Mouse (Mus musculus): Measurements from ENCODE around the gene Cyb5d1. TPM values are rescaled to one million over a fixed set of nuclear protein-coding genes. Genes with fewer than 3 reads are reported as not detected.
"Not testable (repeated sequence)": the region's sequence is repeated elsewhere in the genome, so short reads cannot be mapped to it uniquely, and the experiment has no call there.

Gene Cyb5d1
- 16.5 and 22.6 TPM in 2 replicates for total RNA-seq (2014; rRNA removed)
- polyA plus RNA-seq (2015; fragmentation: Nextera tagmentation; extraction: Ambion mirVana), result 18.2 and 18.8 TPM in 2 replicates

DNA sequence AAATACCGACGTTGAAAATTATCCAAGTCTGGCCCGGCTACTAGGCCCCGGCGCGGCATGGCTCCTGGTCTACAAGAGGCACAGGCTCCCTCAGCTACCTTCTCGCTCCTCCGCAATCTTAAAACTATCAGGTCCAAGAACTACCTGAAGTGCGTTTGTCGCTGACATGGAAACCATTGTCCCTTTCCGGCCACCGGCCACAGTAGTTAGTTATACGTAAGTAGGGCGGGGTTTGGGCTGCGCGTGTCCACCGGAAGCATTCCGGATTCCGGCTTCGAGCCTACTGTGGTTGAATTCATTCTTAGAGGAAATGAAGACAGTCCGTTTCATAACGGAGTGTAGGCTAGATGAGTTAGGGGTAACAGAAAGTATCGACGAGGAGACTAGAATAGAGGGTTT lies at the start of gene Cyb5d1, which contains the start of gene Naa38:
Cyb5d1 (minus strand) TSS at position 397 of the 399 bp plus-strand sequence.
Naa38 (plus strand) TSS at position 253 of the 399 bp plus-strand sequence.
- not testable (repeated sequence) for H3K9me3 ChIP-seq (ENCODE audit: low read length); H3K27me3 ChIP-seq (ENCODE audit: insufficient read depth, low read length); H3K4me1 ChIP-seq (ENCODE audit: insufficient read depth, low read length)
- Histone ChIP-seq H3K27ac (ENCODE audit: low read depth, low read length) (peak within 1 kb of the TSS; percentile 98), H3K36me3 (ENCODE audit: insufficient read depth, low read length) (peaks cover 14% of the 10 kb centered on the region), H3K9ac (replicated peaks; ENCODE audit: low read length, poor library complexity, severe bottlenecking) (peak within 1 kb of the TSS; percentile 88), H3K4me3 (ENCODE audit: low read depth, low read length) (peak within 1 kb of the TSS; percentile 65), H3K4me2 (ENCODE audit: low read depth, low read length, poor library complexity, severe bottlenecking) (peak within 1 kb of the TSS; percentile 82)
- 1% methylated on average over 20 of the region's 24 CpGs for WGBS
- DNase-seq (ENCODE audit: low spot score), result peak; percentile 94
- peak; percentile 80 for ATAC-seq (ENCODE audit: low FRiP score)

DNA sequence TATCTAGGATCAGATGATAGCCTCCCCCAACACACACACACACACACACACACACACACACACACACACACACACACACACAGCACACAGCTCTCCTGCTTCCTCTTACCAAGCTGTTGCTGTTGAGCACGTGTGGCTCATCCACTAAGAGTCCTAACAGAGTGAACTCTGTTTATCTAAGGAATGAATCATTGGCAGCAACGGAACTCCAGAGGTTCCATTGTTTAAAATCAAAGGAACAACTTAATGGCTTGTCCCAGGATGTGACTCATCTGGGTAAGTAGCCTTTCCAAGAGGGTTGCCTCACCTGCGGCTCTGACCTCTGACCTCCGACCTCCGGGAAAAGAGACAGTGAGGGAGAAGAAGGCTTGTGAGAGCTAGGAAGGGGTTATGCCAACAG lies 47.9 kb upstream of the Cyb5d1 start:
- 64% methylated on average over 5 of the region's 5 CpGs for WGBS
- Histone ChIP-seq H3K36me3 (ENCODE audit: insufficient read depth, low read length) (no peaks in the 10 kb centered on the region), H3K4me1 (ENCODE audit: insufficient read depth, low read length) (peaks cover 6% of the 10 kb centered on the region; the same call in 1 of the 2 replicates), H3K27me3 (ENCODE audit: insufficient read depth, low read length) (no peaks in the 10 kb centered on the region), H3K4me3 (ENCODE audit: low read depth, low read length) (no peak overlapping the region), H3K9ac (replicated peaks; ENCODE audit: low read length, poor library complexity, severe bottlenecking) (no peak overlapping the region), H3K9me3 (ENCODE audit: low read length) (no peaks in the 10 kb centered on the region), H3K4me2 (ENCODE audit: low read depth, low read length, poor library complexity, severe bottlenecking) (no peak overlapping the region), H3K27ac (ENCODE audit: low read depth, low read length) (no peak overlapping the region)
- TF ChIP-seq CTCF (IDR thresholded peaks at IDR 0.05), result no peak
- ATAC-seq (ENCODE audit: low FRiP score), result no peak
- no peak for DNase-seq (ENCODE audit: low spot score)

DNA sequence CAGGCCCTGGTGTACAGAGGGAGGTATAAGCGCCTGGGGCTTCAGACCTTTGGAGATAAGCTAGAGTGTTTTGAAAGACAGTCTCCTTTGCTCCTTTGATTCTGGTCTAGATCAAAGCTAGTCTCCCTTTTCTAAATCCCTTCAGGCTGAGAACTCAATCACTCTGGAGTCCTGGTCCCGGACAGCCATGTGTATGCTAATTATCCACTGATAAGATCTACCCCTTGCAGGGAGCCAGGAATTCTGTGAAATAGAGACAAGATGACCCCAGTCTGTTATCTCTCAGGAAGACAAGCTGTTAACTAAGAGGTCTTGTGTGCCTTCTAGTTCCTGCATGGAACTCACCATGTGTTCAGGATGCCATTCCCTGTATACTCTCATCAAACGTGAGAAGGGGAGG lies 41.9 kb upstream of the Cyb5d1 start:
- no peaks in the 10 kb centered on the region for H3K4me1 ChIP-seq (ENCODE audit: insufficient read depth, low read length)
- no peak for TF ChIP-seq CTCF (IDR thresholded peaks at IDR 0.05)
- H3K9ac ChIP-seq (replicated peaks; ENCODE audit: low read length, poor library complexity, severe bottlenecking), result no peak overlapping the region
- H3K9me3 ChIP-seq (ENCODE audit: low read length), result no peaks in the 10 kb centered on the region
- H3K4me2 ChIP-seq (ENCODE audit: low read depth, low read length, poor library complexity, severe bottlenecking), result no peak overlapping the region
- H3K27ac ChIP-seq (ENCODE audit: low read depth, low read length), result no peak overlapping the region
- no peak for DNase-seq (ENCODE audit: low spot score)
- WGBS, result 43% methylated on average over 3 of the region's 3 CpGs
- no peaks in the 10 kb centered on the region for H3K27me3 ChIP-seq (ENCODE audit: insufficient read depth, low read length)
- no peaks in the 10 kb centered on the region for H3K36me3 ChIP-seq (ENCODE audit: insufficient read depth, low read length)
- no peak overlapping the region for H3K4me3 ChIP-seq (ENCODE audit: low read depth, low read length)
- no peak for ATAC-seq (ENCODE audit: low FRiP score)

DNA sequence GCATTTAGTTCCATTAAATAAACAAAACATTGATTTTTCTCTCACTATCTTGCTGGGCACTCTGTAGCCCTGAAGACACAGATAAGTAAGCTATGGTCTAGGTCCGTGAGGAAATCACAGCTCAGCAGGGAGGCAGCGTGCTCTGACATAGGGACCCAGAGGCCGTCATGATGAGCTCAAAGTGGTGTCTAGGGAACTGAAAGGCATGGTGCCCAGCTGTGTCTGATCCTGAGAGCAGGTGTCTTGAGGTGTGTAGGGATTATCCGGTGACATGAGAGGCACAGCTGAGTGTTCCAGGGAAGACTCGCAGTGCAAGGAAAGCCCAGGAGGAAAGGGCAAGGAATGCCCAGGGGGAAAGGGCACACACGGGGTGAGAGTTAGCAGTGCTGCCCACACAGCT lies 37.8 kb upstream of the Cyb5d1 start:
- no peak for ATAC-seq (ENCODE audit: low FRiP score)
- no peak for TF ChIP-seq CTCF (IDR thresholded peaks at IDR 0.05)
- Histone ChIP-seq H3K4me3 (ENCODE audit: low read depth, low read length) (no peak overlapping the region), H3K36me3 (ENCODE audit: insufficient read depth, low read length) (no peaks in the 10 kb centered on the region), H3K27ac (ENCODE audit: low read depth, low read length) (no peak overlapping the region), H3K4me1 (ENCODE audit: insufficient read depth, low read length) (no peaks in the 10 kb centered on the region), H3K27me3 (ENCODE audit: insufficient read depth, low read length) (no peaks in the 10 kb centered on the region), H3K9ac (replicated peaks; ENCODE audit: low read length, poor library complexity, severe bottlenecking) (no peak overlapping the region), H3K4me2 (ENCODE audit: low read depth, low read length, poor library complexity, severe bottlenecking) (no peak overlapping the region), H3K9me3 (ENCODE audit: low read length) (no peaks in the 10 kb centered on the region)
- WGBS, result 65% methylated on average over 6 of the region's 6 CpGs
- DNase-seq (ENCODE audit: low spot score), result no peak

DNA sequence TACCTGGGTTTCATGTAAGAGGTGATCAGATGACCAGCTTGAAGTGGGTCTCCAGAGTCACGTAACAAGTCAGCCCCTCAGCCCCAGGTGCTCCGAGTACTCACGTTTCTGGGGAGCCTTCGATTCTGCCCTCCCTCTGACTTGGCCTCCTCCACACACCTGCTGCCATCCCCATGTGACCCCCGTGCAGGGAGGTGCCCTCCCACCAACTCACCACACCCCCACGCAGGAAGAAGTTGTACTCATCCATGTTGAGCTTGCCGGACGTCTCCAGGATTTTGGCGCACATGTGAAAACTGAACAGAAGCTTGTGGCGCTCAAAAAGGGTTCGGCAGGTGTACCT lies 37.2 kb upstream of the Cyb5d1 start:
- Histone ChIP-seq H3K4me1 (ENCODE audit: insufficient read depth, low read length) (no peaks in the 10 kb centered on the region), H3K9me3 (ENCODE audit: low read length) (no peaks in the 10 kb centered on the region), H3K27ac (ENCODE audit: low read depth, low read length) (no peak overlapping the region), H3K4me2 (ENCODE audit: low read depth, low read length, poor library complexity, severe bottlenecking) (no peak overlapping the region), H3K27me3 (ENCODE audit: insufficient read depth, low read length) (no peaks in the 10 kb centered on the region), H3K36me3 (ENCODE audit: insufficient read depth, low read length) (no peaks in the 10 kb centered on the region), H3K4me3 (ENCODE audit: low read depth, low read length) (no peak overlapping the region), H3K9ac (replicated peaks; ENCODE audit: low read length, poor library complexity, severe bottlenecking) (no peak overlapping the region)
- no peak for ATAC-seq (ENCODE audit: low FRiP score)
- no peak for DNase-seq (ENCODE audit: low spot score)
- no peak for TF ChIP-seq CTCF (IDR thresholded peaks at IDR 0.05)
- WGBS, result 69% methylated on average over 11 of the region's 11 CpGs

DNA sequence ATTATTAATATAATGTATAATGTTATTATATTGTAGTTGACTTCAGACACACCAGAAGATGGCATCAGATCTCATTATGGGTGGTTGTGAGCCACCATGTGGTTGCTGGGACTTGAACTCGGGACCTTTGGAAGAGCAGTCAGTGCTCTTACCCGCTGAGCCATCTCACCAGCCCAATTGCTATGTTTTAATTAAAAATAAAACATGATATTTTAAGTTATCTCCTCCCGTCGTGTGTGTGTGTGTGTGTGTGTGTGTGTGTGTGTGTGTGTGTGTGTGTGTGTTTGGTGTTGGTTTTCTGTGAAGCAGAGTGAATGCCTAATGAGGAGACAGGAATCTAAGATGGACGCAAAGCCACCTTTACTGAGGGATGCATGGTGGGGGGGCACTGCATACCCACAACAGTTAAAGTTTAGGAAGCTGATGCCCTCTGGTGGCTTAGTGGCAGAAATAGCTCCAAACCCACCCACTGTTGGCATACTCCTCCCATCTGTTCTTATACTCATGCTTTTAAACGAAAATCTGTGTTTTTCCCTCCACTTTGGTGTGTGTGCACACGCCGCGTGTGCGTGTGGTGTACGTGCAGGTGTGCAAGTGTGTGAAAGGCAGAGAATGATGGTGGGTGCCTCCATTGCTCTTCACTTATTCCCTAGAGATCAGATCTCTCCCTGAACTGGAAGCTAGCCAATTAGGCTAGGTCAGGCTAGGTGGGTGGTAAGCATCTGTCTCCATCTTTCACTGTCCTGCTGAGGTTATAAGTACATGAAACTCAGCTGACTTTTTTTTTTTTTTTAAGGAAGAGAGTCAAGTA lies 36.6 kb upstream of the Cyb5d1 start:
- ATAC-seq (ENCODE audit: low FRiP score), result peak; percentile 80
- Histone ChIP-seq H3K9ac (replicated peaks; ENCODE audit: low read length, poor library complexity, severe bottlenecking) (no peak overlapping the region), H3K9me3 (ENCODE audit: low read length) (no peaks in the 10 kb centered on the region), H3K4me2 (ENCODE audit: low read depth, low read length, poor library complexity, severe bottlenecking) (no peak overlapping the region), H3K4me3 (ENCODE audit: low read depth, low read length) (no peak overlapping the region), H3K27me3 (ENCODE audit: insufficient read depth, low read length) (no peaks in the 10 kb centered on the region), H3K36me3 (ENCODE audit: insufficient read depth, low read length) (no peaks in the 10 kb centered on the region), H3K4me1 (ENCODE audit: insufficient read depth, low read length) (no peaks in the 10 kb centered on the region), H3K27ac (ENCODE audit: low read depth, low read length) (no peak overlapping the region)
- peak; percentile 86 for TF ChIP-seq CTCF (IDR thresholded peaks at IDR 0.05)
- DNase-seq (ENCODE audit: low spot score), result peak; percentile 95
- 41% methylated on average over 11 of the region's 11 CpGs for WGBS

Measured in midbrain, postnatal 0 days (tissue).